Mouse (Mus musculus): ENCODE results near the gene Rasa4. TPM values are rescaled to one million over a fixed set of nuclear protein-coding genes. Genes with fewer than 3 reads are reported as not detected.
A peak's percentile ranks its signal among the peaks of the same experiment; 100 is the strongest.
"Not testable (repeated sequence)": the region's sequence is repeated elsewhere in the genome, so short reads cannot be mapped to it uniquely, and the experiment has no call there.

Rasa4 gene
- polyA plus RNA-seq, 1 experiment from 2014 or later, result 8.1 TPM

DNA sequence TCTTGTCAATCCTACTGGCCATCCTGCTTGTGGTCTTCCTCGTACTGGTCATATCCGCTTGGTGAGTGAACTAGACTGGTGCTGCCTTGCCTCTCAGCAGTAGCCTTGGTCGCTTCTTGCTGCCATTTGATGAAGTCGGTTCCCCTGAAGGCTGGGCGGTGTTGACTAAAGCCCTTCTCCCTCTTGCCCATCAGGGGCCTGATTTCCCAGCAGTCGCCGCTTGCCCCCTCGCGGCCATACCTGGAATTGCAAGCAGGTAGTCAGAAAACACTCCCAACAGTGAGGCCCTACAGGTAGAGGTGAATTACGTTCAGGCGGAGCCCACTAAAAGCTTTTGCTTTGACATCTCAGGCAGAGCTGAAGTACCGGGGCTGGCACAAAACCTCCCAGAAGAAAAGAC, 22.1 kb upstream of the Rasa4 start:
- peak; percentile 99 for TF ChIP-seq CTCF (IDR thresholded peaks at IDR 0.05; ENCODE audit: low read depth)
- ATAC-seq, result no peak
- Histone ChIP-seq H3K9me3 (ENCODE audit: control insufficient read depth) (no peaks in the 10 kb centered on the region), H3K36me3 (ENCODE audit: control insufficient read depth, insufficient read depth) (no peaks in the 10 kb centered on the region), H3K27me3 (replicated peaks; ENCODE audit: control insufficient read depth, insufficient read depth, low read length) (no peaks in the 10 kb centered on the region; the same call in 1 of the 2 replicates), H3K9ac (ENCODE audit: low read depth, low read length) (no peak overlapping the region), H3K4me1 (replicated peaks; ENCODE audit: control insufficient read depth, insufficient read depth, low read length) (no peaks in the 10 kb centered on the region), H3K4me2 (replicated peaks; ENCODE audit: low read depth) (no peak overlapping the region), H3K4me3 (ENCODE audit: low read depth, low read length) (no peak overlapping the region), H3K27ac (ENCODE audit: low read depth, low read length) (no peak overlapping the region)
- 11% methylated on average over 12 of the region's 12 CpGs for WGBS

- no peak for ATAC-seq
- no peak for TF ChIP-seq CTCF (IDR thresholded peaks at IDR 0.05; ENCODE audit: low read depth)
- Histone ChIP-seq H3K4me3 (ENCODE audit: low read depth, low read length) (no peak overlapping the region), H3K4me1 (replicated peaks; ENCODE audit: control insufficient read depth, insufficient read depth, low read length) (no peaks in the 10 kb centered on the region), H3K27me3 (replicated peaks; ENCODE audit: control insufficient read depth, insufficient read depth, low read length) (no peaks in the 10 kb centered on the region; the same call in 1 of the 2 replicates), H3K9ac (ENCODE audit: low read depth, low read length) (no peak overlapping the region), H3K9me3 (ENCODE audit: control insufficient read depth) (no peaks in the 10 kb centered on the region), H3K36me3 (ENCODE audit: control insufficient read depth, insufficient read depth) (no peaks in the 10 kb centered on the region), H3K4me2 (replicated peaks; ENCODE audit: low read depth) (no peak overlapping the region), H3K27ac (ENCODE audit: low read depth, low read length) (no peak overlapping the region)
- 89% methylated on average over 10 of the region's 10 CpGs for WGBS
Observed at GRCm38 (mm10) chr5:136063920-136064319, 19.8 kb upstream of the Rasa4 start.

DNA sequence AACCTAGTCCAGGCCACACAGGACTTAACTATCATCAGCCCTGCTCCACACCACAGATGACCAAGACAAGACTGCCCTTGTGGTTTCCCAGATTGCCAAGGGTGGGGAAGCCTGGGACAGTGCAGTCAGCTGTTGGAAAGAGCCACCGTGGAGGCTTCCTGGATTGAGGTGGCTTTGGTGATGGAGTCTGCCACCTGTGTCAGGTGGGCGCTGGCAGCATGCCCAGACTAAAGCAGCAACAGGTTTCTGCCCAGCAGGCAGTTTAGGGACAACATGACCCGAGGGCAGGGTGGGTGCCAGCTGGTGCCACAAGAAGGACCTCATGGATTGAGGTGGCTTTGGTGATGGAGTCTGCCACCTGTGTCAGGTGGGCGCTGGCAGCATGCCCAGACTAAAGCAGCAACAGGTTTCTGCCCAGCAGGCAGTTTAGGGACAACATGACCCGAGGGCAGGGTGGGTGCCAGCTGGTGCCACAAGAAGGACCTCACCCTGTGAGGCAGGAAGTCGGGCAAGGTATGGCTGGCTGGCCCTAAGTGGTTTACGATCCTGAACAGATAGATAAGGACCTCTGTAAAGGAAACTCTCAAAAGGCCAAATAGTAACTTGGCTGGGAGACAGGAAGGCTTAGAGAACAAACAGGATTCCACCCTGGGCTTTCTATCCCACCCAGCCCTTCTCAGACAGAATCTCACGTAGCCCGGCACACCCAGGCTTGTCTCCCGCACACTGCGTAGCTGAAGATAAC, 17.1 kb upstream of the Rasa4 start:
- peak; percentile 85 for ATAC-seq
- H3K9ac ChIP-seq (ENCODE audit: low read depth, low read length); H3K4me1 ChIP-seq (replicated peaks; ENCODE audit: control insufficient read depth, insufficient read depth, low read length); H3K9me3 ChIP-seq (ENCODE audit: control insufficient read depth); H3K27ac ChIP-seq (ENCODE audit: low read depth, low read length); H3K36me3 ChIP-seq (ENCODE audit: control insufficient read depth, insufficient read depth); H3K27me3 ChIP-seq (replicated peaks; ENCODE audit: control insufficient read depth, insufficient read depth, low read length); H3K4me3 ChIP-seq (ENCODE audit: low read depth, low read length): not testable (repeated sequence)
- WGBS, result 41% methylated on average over 11 of the region's 11 CpGs
- 0 out of 2 replicates have a peak overlapping the region, but pooled peaks have one; percentile 13 for H3K4me2 ChIP-seq (replicated peaks; ENCODE audit: low read depth)

DNA sequence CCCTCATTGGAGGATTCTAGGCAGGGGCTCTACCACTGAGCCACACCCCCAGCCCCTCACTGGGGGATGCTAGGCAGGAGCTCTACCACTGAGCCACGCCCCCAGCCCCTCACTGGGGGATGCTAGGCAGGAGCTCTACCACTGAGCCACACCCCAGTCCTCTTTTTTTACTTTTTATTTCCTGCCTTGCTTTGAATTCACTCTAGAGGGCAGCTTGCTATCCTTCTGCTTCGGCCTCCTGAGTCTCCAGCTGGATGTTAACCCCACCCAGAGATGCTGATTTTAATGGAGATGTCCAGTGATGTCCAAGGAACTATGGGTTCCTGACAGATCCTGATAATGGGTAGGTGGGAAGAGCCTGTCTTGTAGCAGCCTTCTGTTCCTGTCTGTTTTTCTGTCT, 14.3 kb upstream of the Rasa4 start:
- H3K27me3 ChIP-seq (replicated peaks; ENCODE audit: control insufficient read depth, insufficient read depth, low read length), result no peaks in the 10 kb centered on the region
- 0 out of 2 replicates have a peak, but pooled peaks have one; percentile 9 for TF ChIP-seq CTCF (IDR thresholded peaks at IDR 0.05; ENCODE audit: low read depth)
- WGBS, result 62% methylated on average over 2 of the region's 2 CpGs

DNA sequence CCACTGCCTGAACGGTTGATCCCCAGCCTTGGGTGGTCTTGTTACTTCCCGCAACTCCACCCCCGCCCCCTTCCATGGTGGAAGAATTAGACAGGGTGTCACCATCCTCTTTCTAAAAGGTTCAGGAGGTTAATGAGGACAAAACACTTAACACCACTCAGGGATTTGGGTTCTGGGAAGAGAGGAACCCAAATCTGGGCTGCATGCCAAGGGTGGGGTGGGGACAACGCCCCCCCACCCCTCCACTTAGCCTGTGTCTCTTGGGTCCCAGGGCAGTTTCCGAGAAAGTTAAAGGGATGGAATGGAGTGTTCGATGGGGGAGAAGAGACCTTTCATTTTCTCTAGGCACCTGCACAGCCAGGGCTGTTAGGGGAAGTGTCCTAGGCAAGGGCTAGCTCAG, 10.7 kb upstream of the Rasa4 start:
- Histone ChIP-seq H3K27me3 (replicated peaks; ENCODE audit: control insufficient read depth, insufficient read depth, low read length) (no peaks in the 10 kb centered on the region), H3K4me2 (replicated peaks; ENCODE audit: low read depth) (no peak overlapping the region), H3K4me3 (ENCODE audit: low read depth, low read length) (no peak overlapping the region), H3K36me3 (ENCODE audit: control insufficient read depth, insufficient read depth) (no peaks in the 10 kb centered on the region), H3K9me3 (ENCODE audit: control insufficient read depth) (no peaks in the 10 kb centered on the region), H3K9ac (ENCODE audit: low read depth, low read length) (no peak overlapping the region), H3K27ac (ENCODE audit: low read depth, low read length) (no peak overlapping the region), H3K4me1 (replicated peaks; ENCODE audit: control insufficient read depth, insufficient read depth, low read length) (no peaks in the 10 kb centered on the region)
- no peak for ATAC-seq
- WGBS, result 57% methylated on average over 6 of the region's 6 CpGs
- TF ChIP-seq CTCF (IDR thresholded peaks at IDR 0.05; ENCODE audit: low read depth), result no peak

More for the DNA sequence above, 14.3 kb upstream of the Rasa4 start:
- ATAC-seq, result no peak
- Histone ChIP-seq H3K27ac (ENCODE audit: low read depth, low read length) (no peak overlapping the region), H3K9me3 (ENCODE audit: control insufficient read depth) (no peaks in the 10 kb centered on the region), H3K4me2 (replicated peaks; ENCODE audit: low read depth) (no peak overlapping the region), H3K4me1 (replicated peaks; ENCODE audit: control insufficient read depth, insufficient read depth, low read length) (no peaks in the 10 kb centered on the region), H3K36me3 (ENCODE audit: control insufficient read depth, insufficient read depth) (no peaks in the 10 kb centered on the region), H3K4me3 (ENCODE audit: low read depth, low read length) (no peak overlapping the region), H3K9ac (ENCODE audit: low read depth, low read length) (no peak overlapping the region)

GRCm38 (mm10) chr5:136073526-136073925, 10.2 kb upstream of the Rasa4 start:
- no peaks in the 10 kb centered on the region for H3K4me1 ChIP-seq (replicated peaks; ENCODE audit: control insufficient read depth, insufficient read depth, low read length)
- H3K4me2 ChIP-seq (replicated peaks; ENCODE audit: low read depth), result no peak overlapping the region
- WGBS, result 64% methylated on average over 11 of the region's 11 CpGs
- no peak for ATAC-seq
- H3K27ac ChIP-seq (ENCODE audit: low read depth, low read length), result no peak overlapping the region
- no peaks in the 10 kb centered on the region for H3K9me3 ChIP-seq (ENCODE audit: control insufficient read depth)
- no peak overlapping the region for H3K9ac ChIP-seq (ENCODE audit: low read depth, low read length)
- TF ChIP-seq CTCF (IDR thresholded peaks at IDR 0.05; ENCODE audit: low read depth), result no peak
- H3K27me3 ChIP-seq (replicated peaks; ENCODE audit: control insufficient read depth, insufficient read depth, low read length), result no peaks in the 10 kb centered on the region
- H3K4me3 ChIP-seq (ENCODE audit: low read depth, low read length), result no peak overlapping the region
- no peaks in the 10 kb centered on the region for H3K36me3 ChIP-seq (ENCODE audit: control insufficient read depth, insufficient read depth)

All from intestine, postnatal 0 days (tissue).